Mouse (Mus musculus): Measurements from ENCODE around the gene Ing1. TPM values are rescaled to one million over a fixed set of nuclear protein-coding genes. Genes with fewer than 3 reads are reported as not detected.
"Not testable (repeated sequence)": the region's sequence is repeated elsewhere in the genome, so short reads cannot be mapped to it uniquely, and the experiment has no call there.

Ing1 gene
- polyA plus RNA-seq, 1 experiment from 2014 or later, result 43.0 TPM

DNA sequence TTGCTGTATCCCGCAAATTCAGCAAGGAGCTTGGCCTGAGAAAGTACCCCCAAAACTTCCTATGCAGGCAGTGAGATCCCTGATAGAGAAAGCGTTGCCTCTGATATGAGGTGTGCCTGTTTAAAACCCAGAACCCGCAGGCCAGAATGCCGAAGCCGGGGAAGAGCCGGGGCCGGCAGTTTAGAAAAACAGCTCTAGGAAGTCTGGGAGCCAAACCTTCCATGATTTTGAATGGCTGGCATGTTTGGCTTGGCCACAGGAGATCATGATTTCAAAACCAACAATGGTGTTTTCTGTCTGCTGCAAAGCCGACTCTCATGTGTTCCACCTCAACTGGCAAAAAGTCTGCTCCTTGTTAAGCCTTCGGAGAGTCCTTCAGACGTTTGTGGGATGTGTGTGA is 3.0 kb upstream of the Ing1 start:
- no peak overlapping the region for H3K4me3 ChIP-seq (replicated peaks)
- no peak for ATAC-seq (ENCODE audit: low FRiP score)
- no peaks in the 10 kb centered on the region for H3K9me3 ChIP-seq (replicated peaks)
- H3K4me1 ChIP-seq, result peaks cover 30% of the 10 kb centered on the region
- H3K4me2 ChIP-seq, result no peak overlapping the region
- H3K27me3 ChIP-seq (replicated peaks), result no peaks in the 10 kb centered on the region
- no peaks in the 10 kb centered on the region for H3K36me3 ChIP-seq
- 90% methylated on average over 10 of the region's 10 CpGs for WGBS
- no peak overlapping the region for H3K9ac ChIP-seq (replicated peaks)
- no peak overlapping the region for H3K27ac ChIP-seq (replicated peaks)

DNA sequence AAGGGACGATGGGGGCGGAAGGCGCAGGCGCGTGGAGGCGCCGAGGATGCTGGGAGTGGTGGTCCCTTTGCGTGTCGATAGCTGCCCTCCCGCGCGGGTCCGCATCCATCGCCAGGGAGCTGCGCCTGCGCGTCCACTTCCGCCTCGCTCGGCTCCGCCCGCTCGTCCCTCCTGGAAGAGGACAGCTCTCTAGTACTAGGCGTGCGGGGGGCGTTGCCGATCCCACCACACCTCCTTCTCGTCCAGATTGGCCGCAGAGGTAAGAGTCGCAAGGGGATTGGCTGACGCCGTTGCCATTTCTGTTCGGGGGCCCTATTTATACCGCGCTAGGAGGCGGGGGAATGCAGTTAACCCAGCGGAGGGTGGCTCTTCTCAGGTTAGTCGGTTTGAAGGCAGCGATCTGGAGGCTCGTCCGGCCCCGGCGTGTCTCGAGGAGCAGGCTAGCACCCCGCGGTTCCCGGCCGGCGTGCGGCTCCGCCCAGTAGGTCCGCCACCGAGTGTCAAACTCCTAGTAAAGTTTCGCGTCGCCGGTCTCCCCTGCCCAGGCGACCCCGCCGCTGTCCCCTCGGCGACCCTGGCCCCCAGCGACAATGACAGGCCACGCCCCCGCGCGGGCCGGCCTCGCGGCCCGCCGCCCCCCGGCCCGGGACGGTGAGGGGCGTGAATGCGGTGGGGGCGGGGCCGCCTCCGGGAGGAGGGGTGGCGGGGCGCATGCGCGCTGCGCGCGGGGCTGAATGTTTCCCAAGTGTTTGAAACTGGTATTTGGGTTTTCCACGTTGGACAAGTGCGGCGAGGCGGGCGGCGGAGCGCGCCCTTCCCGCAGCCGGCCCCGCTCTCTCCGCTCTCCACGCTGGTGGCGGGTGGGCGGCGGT is 585 bp downstream of the Ing1 start:
- Histone ChIP-seq H3K4me2 (peak overlapping the region; percentile 77), H3K36me3 (no peaks in the 10 kb centered on the region), H3K4me3 (replicated peaks) (peak overlapping the region; percentile 95), H3K27ac (replicated peaks) (peak overlapping the region; percentile 100), H3K9me3 (replicated peaks) (no peaks in the 10 kb centered on the region), H3K4me1 (peaks cover 29% of the 10 kb centered on the region), H3K27me3 (replicated peaks) (no peaks in the 10 kb centered on the region), H3K9ac (replicated peaks) (peak overlapping the region; percentile 93)
- under 1% methylated on average over 94 of the region's 103 CpGs for WGBS
- ATAC-seq (ENCODE audit: low FRiP score), result peak; percentile 91

DNA sequence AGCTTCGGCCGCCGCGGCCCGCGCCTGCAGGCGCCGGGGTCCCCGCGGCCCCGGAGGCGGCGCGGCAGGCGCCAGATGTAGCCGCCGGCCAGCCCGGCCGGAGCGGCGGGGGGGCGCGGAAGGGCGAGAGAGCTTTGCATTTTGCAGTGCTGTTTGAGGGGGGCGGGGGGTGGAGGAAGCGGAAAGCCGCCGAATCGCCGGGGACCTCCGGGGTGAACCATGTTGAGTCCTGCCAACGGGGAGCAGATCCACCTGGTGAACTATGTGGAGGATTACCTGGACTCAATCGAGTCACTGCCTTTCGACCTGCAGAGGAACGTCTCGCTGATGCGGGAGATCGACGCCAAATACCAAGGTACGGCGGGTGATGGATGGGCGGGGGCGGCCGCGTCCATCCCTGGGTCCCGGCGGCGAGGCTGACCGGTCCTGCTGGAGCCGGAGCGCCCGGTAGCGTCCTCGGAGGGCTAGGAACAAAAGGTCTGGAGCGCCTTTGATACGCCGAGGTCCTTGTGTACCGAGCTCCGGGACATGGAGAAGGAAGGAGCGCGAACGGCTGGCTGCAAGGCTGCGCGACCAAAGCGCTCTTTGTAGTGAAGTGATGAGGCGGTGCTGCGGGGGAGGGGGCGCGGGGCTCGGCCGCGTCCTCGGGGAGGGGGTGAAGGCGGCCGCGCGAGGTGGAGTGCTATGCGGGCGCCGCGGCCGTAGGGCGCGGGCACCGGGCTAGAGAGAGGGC is 1.5 kb downstream of the Ing1 start:
- peak overlapping the region; percentile 77 for H3K4me2 ChIP-seq
- under 1% methylated on average over 75 of the region's 85 CpGs for WGBS
- no peak for ATAC-seq (ENCODE audit: low FRiP score)

DNA sequence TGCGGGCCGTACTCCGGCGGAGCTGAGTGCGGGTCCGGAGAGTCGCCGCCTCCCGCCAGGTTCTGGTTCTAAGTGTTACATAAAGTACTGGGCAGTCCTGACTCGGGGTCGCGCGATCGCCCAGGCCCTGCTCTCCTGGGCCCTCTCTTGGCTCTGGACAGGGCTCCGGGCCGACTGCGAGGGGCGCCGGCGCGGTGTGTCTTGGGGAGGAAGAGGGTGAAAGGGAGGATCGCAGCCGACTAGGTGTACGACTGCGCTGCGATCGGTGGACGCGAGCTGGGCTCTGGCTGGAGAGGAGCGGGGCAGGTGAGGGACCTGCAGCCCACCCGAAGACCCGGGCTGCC is 2.0 kb downstream of the Ing1 start:
- Histone ChIP-seq H3K4me2 (peak overlapping the region; percentile 77), H3K27ac (replicated peaks) (peak overlapping the region; percentile 100), H3K4me3 (replicated peaks) (peak overlapping the region; percentile 95), H3K9me3 (replicated peaks) (no peaks in the 10 kb centered on the region), H3K27me3 (replicated peaks) (no peaks in the 10 kb centered on the region), H3K36me3 (peaks cover 12% of the 10 kb centered on the region), H3K4me1 (peaks cover 27% of the 10 kb centered on the region), H3K9ac (replicated peaks) (peak overlapping the region; percentile 93)
- no peak for ATAC-seq (ENCODE audit: low FRiP score)
- under 1% methylated on average over 32 of the region's 32 CpGs for WGBS

More for the DNA sequence above, 1.5 kb downstream of the Ing1 start:
- H3K9ac ChIP-seq (replicated peaks), result peak overlapping the region; percentile 93
- peaks cover 8% of the 10 kb centered on the region for H3K36me3 ChIP-seq
- H3K4me1 ChIP-seq, result peaks cover 27% of the 10 kb centered on the region
- no peaks in the 10 kb centered on the region for H3K27me3 ChIP-seq (replicated peaks)
- peak overlapping the region; percentile 95 for H3K4me3 ChIP-seq (replicated peaks)
- no peaks in the 10 kb centered on the region for H3K9me3 ChIP-seq (replicated peaks)
- peak overlapping the region; percentile 100 for H3K27ac ChIP-seq (replicated peaks)

DNA sequence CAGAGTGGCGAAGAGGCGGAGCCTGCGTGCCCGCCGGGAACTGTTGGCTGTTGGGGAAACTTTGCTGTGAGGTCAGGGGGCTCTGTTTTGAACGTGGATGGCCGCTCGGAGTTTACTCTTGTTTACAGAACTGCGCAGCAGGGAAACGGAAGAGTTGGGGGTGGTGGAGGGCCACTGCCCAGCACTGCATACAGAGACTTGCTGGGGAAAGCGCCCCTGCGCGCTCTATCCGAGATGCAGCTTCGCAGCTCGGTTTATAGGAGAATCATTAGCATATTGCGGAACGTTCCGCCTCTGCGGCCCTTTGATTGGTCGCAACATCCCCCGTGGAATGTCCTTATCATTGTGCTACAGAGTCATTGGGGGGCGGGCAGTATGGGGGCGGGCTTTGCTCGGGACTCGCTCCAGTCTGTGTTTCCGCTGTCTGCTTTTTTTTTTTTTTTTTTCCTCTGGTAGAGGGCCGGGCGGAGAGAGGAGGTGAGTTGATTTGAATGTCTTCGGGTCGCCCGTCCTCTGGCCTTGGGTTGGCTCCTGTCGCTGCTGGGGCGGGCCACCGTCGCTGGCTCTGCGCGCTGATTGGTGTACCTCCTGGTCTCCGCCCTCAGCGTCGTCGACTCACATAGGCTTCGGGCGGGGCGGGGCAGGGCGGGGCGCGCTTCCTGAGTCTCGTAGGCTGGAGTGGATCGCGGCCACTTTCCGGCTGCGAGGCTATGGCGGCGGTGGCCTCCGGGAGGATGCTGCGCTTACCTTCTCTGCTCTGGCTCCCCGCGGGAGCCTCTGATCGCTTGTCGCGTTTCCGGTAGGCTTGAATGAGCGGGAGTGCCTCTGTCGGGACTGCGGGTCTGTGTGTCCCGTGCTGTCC is 2.6 kb downstream of the Ing1 start:
- Histone ChIP-seq H3K4me2 (peak overlapping the region; percentile 77), H3K9me3 (replicated peaks) (no peaks in the 10 kb centered on the region), H3K9ac (replicated peaks) (peak overlapping the region; percentile 93), H3K36me3 (peaks cover 12% of the 10 kb centered on the region), H3K4me3 (replicated peaks) (peak overlapping the region; percentile 95), H3K4me1 (peaks cover 27% of the 10 kb centered on the region), H3K27ac (replicated peaks) (peak overlapping the region; percentile 100), H3K27me3 (replicated peaks) (no peaks in the 10 kb centered on the region)
- under 1% methylated on average over 66 of the region's 67 CpGs for WGBS
- ATAC-seq (ENCODE audit: low FRiP score), result peak; percentile 76

DNA sequence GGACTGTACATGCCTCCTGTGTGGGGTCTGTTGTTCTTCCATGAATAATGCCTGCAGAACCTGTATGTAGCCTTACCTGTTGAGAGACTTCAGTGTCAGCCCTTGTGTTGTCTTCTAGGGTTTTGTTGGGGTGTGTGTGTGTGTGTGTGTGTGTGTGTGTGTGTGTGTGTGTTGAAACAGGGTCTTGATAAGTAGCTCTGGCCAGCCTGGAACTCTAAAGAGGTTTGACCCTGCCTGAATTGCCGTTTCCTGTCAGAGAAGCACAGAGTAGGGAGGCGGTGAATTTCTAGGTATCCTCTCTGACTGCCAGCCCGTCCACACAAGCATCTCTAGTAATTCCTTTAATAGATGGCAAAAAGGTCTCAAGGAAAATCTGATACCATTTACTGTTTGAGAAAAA is 4.1 kb downstream of the Ing1 start:
- H3K27ac ChIP-seq (replicated peaks), result no peak overlapping the region
- no peak overlapping the region for H3K4me3 ChIP-seq (replicated peaks)
- no peak overlapping the region for H3K9ac ChIP-seq (replicated peaks)
- H3K36me3 ChIP-seq, result peaks cover 27% of the 10 kb centered on the region
- no peak for ATAC-seq (ENCODE audit: low FRiP score)
- H3K27me3 ChIP-seq (replicated peaks), result no peaks in the 10 kb centered on the region
- no peaks in the 10 kb centered on the region for H3K9me3 ChIP-seq (replicated peaks)
- 86% methylated on average over 3 of the region's 3 CpGs for WGBS
- peaks cover 22% of the 10 kb centered on the region for H3K4me1 ChIP-seq
- H3K4me2 ChIP-seq, result peak overlapping the region; percentile 77; the same call in 1 of the 2 replicates

DNA sequence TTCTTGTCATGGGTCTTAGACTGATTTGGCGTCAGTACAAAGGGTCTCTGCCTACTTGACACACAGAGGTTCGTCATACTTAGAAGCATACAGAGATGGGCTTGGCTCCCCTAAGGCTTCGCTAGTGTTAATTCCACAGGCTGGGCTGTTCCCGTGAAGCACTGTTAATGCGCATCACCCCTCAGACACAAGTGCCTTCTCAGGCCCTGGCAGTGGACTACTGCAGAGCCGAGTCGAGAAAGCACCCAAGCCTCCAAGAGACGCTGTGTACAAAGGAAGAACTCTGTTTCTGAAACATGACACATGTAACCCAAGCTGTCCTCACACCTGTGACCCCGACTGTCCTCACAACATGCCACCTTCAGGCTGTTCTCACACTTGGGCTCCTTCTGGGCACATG is 4.8 kb downstream of the Ing1 start:
- no peak overlapping the region for H3K9ac ChIP-seq (replicated peaks)
- no peak overlapping the region for H3K4me3 ChIP-seq (replicated peaks)
- H3K4me2 ChIP-seq, result no peak overlapping the region
- no peaks in the 10 kb centered on the region for H3K9me3 ChIP-seq (replicated peaks)
- WGBS, result 90% methylated on average over 9 of the region's 9 CpGs
- peaks cover 34% of the 10 kb centered on the region for H3K36me3 ChIP-seq
- peaks cover 20% of the 10 kb centered on the region for H3K4me1 ChIP-seq
- no peak overlapping the region for H3K27ac ChIP-seq (replicated peaks)
- no peaks in the 10 kb centered on the region for H3K27me3 ChIP-seq (replicated peaks)
- no peak for ATAC-seq (ENCODE audit: low FRiP score)

DNA sequence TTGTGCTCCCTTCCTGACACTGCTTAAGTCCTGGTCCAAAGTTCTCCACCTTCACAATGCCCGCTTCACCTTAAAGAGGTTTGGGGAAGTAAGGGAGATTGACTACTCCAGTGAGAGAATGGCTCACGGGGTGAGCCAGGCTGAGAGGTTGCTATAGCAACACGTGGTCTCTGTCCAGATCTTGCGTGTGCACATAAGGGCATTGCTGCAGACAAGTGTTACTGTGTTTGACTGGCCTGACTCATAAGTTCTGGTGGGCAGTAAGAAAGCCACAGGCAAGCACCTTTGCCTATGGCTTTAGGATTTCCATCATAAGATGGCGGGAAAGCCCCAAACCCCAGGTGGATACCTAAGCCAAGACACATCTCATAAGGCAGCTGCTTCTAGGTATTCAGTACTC is 8.9 kb downstream of the Ing1 start:
- Histone ChIP-seq H3K27ac (replicated peaks) (no peak overlapping the region), H3K9me3 (replicated peaks) (no peaks in the 10 kb centered on the region), H3K9ac (replicated peaks) (no peak overlapping the region), H3K4me2 (no peak overlapping the region), H3K36me3 (peaks cover 46% of the 10 kb centered on the region), H3K4me1 (peaks cover 13% of the 10 kb centered on the region), H3K27me3 (replicated peaks) (no peaks in the 10 kb centered on the region), H3K4me3 (replicated peaks) (no peak overlapping the region)
- ATAC-seq (ENCODE audit: low FRiP score), result no peak
- 88% methylated on average over 5 of the region's 5 CpGs for WGBS

DNA sequence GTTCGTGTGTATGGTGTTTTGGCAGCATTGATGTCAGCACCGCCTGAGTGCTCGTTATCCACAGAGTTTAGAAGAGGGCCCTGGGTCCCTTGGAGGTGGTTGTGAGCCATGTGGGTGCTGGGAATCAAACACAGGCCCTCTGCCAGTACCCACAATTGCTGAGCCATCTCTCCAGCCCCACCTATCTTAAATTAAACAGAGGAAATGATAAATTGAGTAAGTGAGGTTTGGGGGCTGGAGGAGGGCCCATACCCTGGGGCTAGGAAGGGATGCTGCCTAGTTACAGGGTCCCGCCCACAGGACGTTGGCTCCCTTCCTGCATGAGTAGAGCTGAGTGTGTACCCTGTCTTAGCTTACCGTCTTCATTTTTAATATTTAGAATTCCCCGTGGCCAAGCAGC is 9.3 kb downstream of the Ing1 start:
- Histone ChIP-seq H3K9ac (replicated peaks) (no peak overlapping the region), H3K27me3 (replicated peaks) (no peaks in the 10 kb centered on the region), H3K4me3 (replicated peaks) (no peak overlapping the region), H3K27ac (replicated peaks) (no peak overlapping the region), H3K4me1 (peaks cover 8% of the 10 kb centered on the region), H3K36me3 (peaks cover 46% of the 10 kb centered on the region), H3K9me3 (replicated peaks) (no peaks in the 10 kb centered on the region), H3K4me2 (no peak overlapping the region)
- whole genome bisulfite sequencing, result 92% methylated on average over 7 of the region's 7 CpGs
- no peak for ATAC-seq (ENCODE audit: low FRiP score)

DNA sequence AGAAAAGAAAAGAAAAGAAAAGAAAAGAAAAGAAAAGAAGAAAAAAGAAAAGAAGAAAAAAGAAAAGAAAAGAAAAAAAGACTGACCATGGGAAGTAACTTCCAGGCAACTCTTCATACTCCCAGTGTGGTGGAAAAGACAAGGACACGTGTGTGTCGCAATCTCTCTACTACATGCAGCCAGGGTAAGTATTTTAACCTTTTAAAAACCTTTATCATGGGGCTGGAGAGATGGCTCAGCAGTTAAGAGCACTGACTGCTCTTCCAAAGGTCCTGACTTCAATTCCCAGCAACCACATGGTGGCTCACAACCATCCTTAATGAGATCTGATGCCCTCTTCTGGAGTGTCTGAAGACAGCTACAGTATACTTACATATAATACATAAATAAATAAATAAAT is 12.8 kb downstream of the Ing1 start:
- peaks cover 32% of the 10 kb centered on the region for H3K36me3 ChIP-seq
- 97% methylated on average over 2 of the region's 2 CpGs for WGBS
- H3K9ac ChIP-seq (replicated peaks), result not testable (repeated sequence)

DNA sequence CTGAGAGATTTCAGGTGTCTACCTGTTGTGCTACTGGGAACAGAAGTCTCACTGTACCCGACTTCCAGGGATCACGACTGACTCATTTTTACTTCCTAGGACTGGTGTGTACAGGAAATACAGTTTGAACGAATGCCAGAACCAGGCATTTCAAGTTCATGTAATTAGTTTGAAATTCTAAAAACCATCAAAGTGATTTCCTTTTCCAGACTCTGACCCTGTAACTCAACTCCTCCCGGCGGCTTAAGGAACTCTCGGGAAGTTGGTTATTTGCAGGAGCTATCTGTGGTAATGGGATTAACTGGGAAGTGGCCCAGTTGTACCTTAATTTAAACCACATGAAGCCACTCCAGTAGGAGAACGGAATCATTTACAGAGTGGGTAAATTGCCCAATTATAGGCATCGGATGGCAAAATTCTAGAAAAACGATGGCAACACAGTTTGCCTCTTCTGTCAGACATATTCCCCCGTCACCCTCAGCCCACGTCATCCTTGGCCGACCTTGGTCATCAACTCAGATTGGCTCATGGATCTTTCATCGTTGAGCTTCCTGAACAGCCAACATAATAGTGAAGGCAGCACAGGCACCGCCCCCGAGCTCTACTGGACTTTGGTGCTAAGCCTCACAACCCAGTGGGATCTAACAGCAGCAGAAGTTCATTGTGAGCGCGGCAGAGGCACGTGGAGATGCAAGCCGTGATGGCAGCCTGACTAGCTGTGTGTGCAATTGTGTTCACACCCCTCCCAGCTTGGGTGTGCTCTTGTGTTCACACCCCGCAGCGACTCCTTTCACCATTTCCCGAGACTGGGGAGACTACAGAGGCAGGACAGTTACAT is 14.1 kb downstream of the Ing1 start:
- H3K4me1 ChIP-seq, result no peaks in the 10 kb centered on the region
- H3K4me2 ChIP-seq, result no peak overlapping the region
- H3K27ac ChIP-seq (replicated peaks), result no peak overlapping the region
- H3K27me3 ChIP-seq (replicated peaks), result no peaks in the 10 kb centered on the region
- H3K36me3 ChIP-seq, result peaks cover 20% of the 10 kb centered on the region
- no peak for ATAC-seq (ENCODE audit: low FRiP score)
- no peak overlapping the region for H3K9ac ChIP-seq (replicated peaks)
- 92% methylated on average over 22 of the region's 22 CpGs for WGBS
- H3K4me3 ChIP-seq (replicated peaks), result no peak overlapping the region
- no peaks in the 10 kb centered on the region for H3K9me3 ChIP-seq (replicated peaks)

More for the DNA sequence above, 12.8 kb downstream of the Ing1 start:
- not testable (repeated sequence) for H3K27me3 ChIP-seq (replicated peaks); H3K27ac ChIP-seq (replicated peaks); H3K9me3 ChIP-seq (replicated peaks); ATAC-seq (ENCODE audit: low FRiP score); H3K4me2 ChIP-seq; H3K4me1 ChIP-seq; H3K4me3 ChIP-seq (replicated peaks)
